Mouse (Mus musculus): Measurements from ENCODE around the gene Renbp.

Gene Renbp

GRCm38 (mm10) chrX:73930402-73931062 lies at the start of gene Renbp:
TSS of gene Renbp (minus strand) at chrX:73930850.
- DNase-seq (ENCODE audit: low spot score in 2 of 2): peak; percentile 35 to 55

- DNase-seq (ENCODE audit: low spot score in 2 of 2): no peak
These were observed 47.1 kb upstream of the Renbp start for GRCm38 (mm10) chrX:73977783-73978182.

GRCm38 (mm10) chrX:73976283-73976682 lies 45.6 kb upstream of the Renbp start:
- DNase-seq (ENCODE audit: low spot score in 2 of 2): no peak

DNA sequence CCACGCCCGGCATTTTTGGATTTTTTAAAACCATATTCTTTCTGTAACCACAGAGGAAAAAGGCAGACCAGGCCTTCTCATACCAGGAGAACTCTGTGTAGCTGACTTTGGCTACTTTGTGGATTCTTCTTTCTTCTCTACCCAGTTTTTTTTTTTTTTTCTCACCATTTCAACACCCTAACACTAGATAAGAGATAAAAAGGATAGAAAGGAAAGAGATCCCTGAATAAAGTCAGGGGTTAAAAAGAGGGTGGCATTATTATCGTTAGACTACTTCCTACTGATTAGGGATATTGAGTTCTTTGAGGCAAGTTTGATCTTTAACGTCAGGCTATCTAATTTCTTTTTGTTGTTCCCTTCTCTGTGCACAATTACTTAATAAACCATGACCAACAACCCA lies 42.1 kb upstream of the Renbp start:
- no peak for DNase-seq (ENCODE audit: low spot score in 2 of 2)

DNA sequence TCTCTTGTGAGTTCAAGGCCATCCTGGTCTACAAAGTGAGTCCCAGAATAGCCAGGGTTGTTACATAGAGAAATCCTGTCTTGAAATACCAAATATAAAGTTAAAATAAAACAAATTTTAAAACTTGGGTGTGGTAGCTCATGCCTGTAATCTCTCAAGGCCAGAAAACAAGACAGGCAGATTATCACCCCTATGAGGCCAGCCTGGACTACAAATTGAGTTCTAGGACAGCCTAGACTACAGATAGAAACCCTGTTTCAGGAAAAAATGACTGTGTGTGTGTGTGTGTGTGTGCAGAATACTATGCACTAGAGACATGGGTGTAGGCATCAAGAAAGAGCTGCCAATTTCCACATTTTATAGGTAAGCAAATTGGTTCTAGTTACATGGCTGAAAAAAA lies 40.1 kb upstream of the Renbp start:
- no peak for DNase-seq (ENCODE audit: low spot score in 2 of 2)

GRCm38 (mm10) chrX:73969729-73970128 lies 39.1 kb upstream of the Renbp start:
- no peak for DNase-seq (ENCODE audit: low spot score in 2 of 2)

- DNase-seq (ENCODE audit: low spot score in 2 of 2): no peak
These were observed 38.5 kb upstream of the Renbp start for GRCm38 (mm10) chrX:73969167-73969566.

DNA sequence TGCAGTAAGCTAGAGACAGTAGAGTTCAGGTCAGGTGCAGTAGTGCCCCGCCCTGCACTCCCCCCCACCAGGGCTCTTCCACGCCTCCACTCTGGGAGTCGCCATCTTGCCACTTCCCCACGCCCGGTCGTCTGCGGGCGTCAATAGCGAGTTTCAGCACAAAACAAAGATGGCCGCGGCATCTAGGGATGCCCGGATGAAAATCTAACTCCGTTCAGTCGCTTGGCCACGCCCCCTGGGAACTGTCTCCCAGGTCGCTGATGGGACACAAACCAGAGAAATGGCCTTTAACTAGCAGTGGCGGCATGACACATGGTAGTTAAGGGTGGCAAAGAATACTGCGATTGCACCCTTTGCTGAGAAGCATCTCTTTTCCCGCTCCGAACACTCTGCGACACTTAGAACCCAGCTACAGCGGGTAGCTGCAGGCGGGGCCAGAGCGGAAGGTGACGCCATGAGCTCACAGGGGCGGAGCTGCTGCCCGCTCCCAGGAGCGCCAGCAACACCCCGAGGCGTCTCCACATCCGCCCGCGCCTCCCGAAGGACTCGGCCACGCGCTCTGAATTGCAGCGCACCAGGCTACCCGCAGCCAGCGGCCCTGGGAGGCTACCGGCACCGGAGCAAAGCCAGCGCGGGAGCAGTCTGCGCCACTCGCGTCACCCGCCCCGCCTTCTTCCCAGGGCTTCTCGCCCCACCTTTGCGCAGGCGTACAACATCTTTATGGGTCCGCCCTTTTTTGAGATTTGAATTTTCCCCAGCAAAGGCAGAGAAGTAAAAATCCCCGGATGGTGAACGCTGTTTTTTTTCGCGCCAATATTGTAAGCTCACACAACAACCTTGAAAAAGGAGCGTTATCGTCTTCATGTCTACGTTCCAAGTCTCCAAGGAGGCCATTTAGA lies 36.8 kb upstream of the Renbp start:
- DNase-seq (ENCODE audit: low spot score in 2 of 2): peak; percentile 76 to 85

DNA sequence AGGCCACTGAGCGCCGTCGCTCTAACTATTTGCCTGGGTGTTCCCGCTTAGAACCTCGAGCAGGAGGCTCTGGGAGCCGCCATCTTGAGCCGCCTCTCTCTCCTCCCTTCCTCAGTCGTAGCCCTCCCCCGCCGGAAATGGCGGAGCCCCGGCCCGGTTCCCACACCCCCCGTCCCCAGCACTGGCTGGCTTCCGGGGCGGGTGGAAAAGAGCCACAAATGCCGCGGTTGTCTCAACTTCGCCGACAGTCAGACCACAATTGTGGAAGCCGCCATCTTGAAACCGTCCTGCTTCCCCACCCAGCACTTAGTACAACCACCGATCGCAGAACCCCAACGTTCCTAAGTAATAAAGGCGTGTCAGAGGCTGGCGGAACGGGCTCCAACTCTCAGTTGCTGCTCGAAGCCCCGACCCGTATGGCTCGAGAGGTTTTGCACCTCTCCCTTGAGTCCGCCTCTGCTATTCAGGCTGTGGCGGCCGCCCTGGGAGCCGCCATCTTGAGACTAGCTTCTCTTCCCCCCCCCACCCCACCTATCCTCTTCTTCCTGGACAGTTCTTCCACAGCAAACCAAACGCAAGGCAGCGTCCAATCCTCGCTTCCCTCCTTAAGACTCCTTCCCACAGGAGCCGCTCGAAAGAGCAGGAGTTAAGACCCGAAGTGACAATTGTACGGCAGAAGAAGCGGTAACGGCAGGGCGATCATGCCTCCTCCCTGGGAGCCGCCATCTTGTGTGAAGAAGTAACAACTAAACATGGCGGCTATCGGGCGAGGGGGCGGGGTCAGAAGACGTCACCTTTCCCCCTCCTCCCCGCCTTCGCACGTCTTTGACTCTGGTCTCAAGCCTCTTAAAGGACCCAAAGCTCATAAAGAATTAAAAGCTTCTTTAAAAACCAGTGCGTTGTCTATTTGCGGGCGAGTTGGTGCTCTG lies 35.9 kb upstream of the Renbp start, which contains the start of gene Hcfc1:
Gene Hcfc1, minus strand, starts transcription at position 110 of the 929 bp plus-strand sequence.
- peak; percentile 77 to 90 for DNase-seq (ENCODE audit: low spot score in 2 of 2)

DNA sequence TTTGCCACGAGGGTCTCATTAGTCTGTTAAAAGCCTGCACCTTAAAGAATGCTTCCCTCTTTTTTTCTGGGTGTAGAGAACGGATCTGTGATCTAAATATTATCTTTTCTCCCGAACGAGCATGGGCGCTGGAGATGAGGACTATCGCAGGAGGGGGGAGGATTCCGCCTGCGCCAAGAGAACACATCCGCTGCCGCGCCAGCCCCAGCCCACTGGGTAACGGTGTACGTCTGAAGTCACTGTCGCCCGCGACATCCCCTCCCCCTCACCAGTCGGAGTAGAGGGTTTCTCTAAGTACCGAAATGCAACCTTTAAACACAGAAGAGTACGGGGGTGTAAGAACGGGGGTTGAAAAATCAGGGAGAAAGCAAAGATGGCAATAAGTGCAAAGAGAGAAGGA lies 34.7 kb upstream of the Renbp start:
- DNase-seq (ENCODE audit: low spot score in 2 of 2): peak; percentile 18 to 48

- peak in 1 of 2 experiments; percentile 31 for DNase-seq (ENCODE audit: low spot score in 2 of 2)
These were observed 33.7 kb upstream of the Renbp start for GRCm38 (mm10) chrX:73964363-73964762.

- DNase-seq (ENCODE audit: low spot score in 2 of 2): no peak
These were observed 24.3 kb upstream of the Renbp start for GRCm38 (mm10) chrX:73954988-73955387.

- DNase-seq (ENCODE audit: low spot score in 2 of 2): no peak
These were observed 22.0 kb upstream of the Renbp start for GRCm38 (mm10) chrX:73952603-73953002.

DNA sequence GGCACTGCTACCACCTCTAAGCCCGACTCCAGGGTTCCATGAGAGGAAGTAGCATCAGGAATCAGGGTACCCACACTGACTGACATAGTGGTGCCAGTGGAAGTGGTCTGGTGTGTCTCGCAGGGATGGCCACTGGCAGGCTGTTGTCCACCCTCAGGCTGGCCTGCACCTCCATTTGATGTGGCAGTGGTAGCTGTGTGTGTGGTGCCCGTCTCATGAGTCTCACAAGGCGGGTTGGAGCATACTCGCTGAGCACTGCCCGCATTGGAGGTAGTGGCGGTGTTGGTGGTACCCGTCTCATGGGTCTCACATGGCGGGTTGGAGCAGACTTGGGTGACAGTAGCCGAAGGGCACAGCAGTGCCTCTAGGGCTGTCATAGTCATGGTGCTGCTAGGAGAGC lies 18.7 kb upstream of the Renbp start:
- no peak for DNase-seq (ENCODE audit: low spot score in 2 of 2)

- peak; percentile 20 to 46 for DNase-seq (ENCODE audit: low spot score in 2 of 2)
These were observed 18.0 kb upstream of the Renbp start for GRCm38 (mm10) chrX:73948647-73949046.

- DNase-seq (ENCODE audit: low spot score in 2 of 2): no peak
These were observed 16.2 kb upstream of the Renbp start for GRCm38 (mm10) chrX:73946896-73947295.

DNA sequence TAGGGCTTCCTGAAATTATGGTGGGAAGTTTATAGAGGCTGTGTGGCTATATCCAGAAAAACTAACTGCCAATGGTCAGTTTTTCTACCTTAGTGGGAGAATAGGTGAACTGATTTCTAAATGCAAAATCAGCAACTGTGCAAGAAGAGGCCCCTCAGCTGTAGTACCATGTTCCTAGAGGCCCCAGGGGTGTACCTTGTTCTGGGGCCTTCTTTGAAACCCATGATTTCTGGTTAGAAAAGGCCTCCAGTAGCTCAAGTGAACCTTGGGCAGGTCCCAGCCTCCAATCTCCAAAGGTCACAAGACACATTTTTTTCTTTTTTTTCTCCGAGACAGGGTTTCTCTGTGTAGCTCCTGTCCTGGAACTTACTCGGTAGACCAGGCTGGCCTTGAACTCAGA lies 11.6 kb upstream of the Renbp start:
- no peak for DNase-seq (ENCODE audit: low spot score in 2 of 2)

DNA sequence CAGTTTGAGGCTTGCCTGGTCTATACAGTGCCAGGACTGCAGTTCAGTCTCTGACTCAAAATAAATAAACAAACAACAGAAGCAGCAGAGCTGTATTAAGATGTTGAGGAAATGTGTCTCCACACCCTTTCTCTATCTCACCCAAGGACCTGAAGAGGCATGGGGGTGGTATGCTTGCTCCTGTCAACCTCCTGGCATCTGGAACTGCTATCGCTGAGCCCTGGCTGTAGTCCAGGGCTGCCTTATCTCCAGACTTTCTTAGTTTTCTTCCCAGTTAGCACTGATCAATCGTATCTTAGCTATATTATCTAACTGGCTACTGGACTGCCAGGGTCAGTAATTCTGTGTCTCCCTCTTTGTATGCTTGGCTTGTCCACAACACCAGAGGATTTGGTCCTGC lies 11.2 kb upstream of the Renbp start:
- DNase-seq (ENCODE audit: low spot score in 2 of 2): no peak

DNA sequence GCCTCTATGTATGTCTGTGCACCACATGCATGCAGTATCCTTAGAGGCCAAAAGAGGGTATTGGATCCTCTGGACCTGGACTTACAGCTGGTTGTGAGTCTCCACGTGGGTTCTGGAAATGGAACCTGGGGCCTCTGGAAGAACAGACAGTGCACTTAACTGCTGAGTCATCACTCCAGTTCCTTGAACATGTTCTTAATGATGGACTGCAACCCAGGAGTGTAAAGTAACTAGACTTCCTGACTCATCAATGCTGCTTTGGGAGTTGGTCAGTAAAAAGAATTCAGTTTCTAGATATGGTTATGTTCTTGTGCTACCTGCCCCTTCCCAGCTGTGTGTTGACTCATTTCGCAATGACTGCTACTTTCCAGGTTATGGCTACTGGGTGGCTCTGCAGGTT lies 1.2 kb upstream of the Renbp start:
- DNase-seq (ENCODE audit: low spot score in 2 of 2): no peak

GRCm38 (mm10) chrX:73922550-73922882 lies 8.1 kb downstream of the Renbp start:
- DNase-seq (ENCODE audit: low spot score in 2 of 2): no peak

DNA sequence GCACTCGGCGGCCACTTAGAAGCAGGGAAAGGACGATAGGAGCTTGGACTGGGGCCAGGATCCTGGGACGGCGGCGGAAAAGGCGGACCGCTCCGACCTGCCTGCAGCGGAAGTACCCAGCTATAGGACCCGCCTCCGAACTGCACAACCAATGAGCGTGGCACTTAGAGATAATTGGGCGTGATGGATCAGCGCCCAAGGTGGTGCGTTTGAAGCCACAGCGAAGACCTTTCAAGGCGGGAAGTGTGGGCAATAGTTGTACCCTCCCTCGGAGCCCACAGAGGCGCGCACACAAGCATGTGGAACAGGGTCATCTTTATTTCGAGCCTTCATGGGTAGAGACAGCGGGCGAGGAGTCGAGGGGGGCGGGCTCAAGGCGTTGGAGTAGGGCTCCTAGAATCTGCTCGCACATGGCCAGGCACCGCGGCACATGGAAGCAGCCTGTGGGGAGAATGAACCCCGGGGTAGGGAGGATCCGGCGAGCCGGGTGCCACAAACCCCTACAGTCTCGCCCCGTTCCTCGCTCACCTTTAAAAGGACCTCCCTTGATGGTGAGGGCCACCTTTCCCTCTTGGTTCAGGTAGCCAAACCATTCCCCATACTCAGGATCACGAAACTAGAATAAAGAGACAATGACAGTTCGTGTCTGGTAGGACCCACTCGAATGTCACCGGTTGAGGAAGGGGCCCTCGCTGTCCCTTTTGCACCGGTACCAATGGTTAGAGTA lies 8.7 kb downstream of the Renbp start, which contains the start of the genes Arhgap4 and Naa10:
Gene Arhgap4, minus strand, starts transcription at position 48 of the 727 bp plus-strand sequence.
Gene Naa10, minus strand, starts transcription at position 122 of the 727 bp plus-strand sequence.
- DNase-seq (ENCODE audit: low spot score in 2 of 2): peak; percentile 76 to 87

All from urinary bladder, postnatal 36 days (tissue).